Mouse (Mus musculus) neutrophil, adult 83 days (primary cell): Measurements from ENCODE around the gene Ackr4. TPM values are rescaled to one million over a fixed set of nuclear protein-coding genes. Genes with fewer than 3 reads are reported as not detected.

ENCODE experiments used
- total RNA-seq, 2 experiments: library from RNA; stranded (reverse); gene quantifications; one replicate each; pipeline ENCODE4 v1.2.4; 2023

The Ackr4 gene
- under 1 TPM in 1 of 2 experiments, not detected in 1; 0.24 TPM for total RNA-seq

DNA sequence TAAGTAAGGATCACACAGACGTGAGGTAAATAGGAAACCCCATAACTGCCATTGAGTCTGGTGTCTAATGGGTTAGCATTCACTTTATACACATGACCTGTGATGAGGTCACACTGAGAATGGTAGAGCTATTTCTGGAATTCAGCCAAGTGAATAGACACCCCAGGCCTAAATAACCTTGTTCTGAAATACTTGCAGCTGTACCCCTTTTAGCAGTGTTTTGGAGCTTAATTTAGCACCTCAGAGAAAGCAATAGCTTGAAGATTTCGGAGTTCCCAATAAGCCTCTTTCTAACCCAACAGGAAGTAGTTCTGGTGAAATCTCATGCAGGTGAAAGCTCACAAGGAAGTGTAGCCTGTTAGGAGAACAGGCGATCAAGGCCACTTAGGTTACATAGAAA lies at the start of gene Ackr4:
Gene Ackr4, minus strand, starts transcription at position 101 of the 400 bp plus-strand sequence.

DNA sequence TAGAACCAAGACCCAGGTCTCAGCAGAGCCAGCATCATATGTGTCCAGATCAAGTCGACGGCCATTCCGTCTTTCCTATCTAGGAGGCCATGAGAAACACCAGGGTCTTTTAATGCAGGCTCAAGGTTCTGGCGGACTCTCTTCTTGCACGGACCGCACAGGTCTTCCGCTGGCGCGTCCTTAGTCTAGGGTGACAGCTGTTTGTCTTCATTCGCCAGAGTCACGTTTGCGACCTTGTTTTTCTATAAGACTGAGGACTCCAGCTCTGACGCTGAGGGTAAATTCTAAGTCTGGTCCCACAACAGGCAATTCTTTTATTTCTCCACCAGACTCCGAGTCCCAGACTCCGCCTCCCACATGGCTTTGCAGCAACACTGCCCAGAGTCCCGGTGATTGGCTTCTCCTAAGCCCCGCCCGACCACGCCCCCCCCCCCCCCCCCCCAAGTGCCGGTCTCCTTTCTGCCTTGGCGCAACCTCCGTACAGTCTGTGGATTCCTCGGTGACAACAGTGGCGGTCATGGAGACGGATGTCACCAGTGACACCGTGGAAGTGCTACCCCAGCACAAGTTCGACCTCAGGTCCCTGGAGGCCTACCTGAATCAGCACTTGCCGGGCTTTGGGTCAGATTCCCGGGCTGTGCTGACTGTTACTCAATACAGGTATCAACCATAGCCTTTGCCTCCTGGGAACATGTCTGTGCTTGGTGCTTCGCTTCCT lies 63.3 kb downstream of the Ackr4 start, which contains the start of gene Acad11:
Gene Acad11, plus strand, starts transcription at position 134 of the 718 bp plus-strand sequence.

DNA sequence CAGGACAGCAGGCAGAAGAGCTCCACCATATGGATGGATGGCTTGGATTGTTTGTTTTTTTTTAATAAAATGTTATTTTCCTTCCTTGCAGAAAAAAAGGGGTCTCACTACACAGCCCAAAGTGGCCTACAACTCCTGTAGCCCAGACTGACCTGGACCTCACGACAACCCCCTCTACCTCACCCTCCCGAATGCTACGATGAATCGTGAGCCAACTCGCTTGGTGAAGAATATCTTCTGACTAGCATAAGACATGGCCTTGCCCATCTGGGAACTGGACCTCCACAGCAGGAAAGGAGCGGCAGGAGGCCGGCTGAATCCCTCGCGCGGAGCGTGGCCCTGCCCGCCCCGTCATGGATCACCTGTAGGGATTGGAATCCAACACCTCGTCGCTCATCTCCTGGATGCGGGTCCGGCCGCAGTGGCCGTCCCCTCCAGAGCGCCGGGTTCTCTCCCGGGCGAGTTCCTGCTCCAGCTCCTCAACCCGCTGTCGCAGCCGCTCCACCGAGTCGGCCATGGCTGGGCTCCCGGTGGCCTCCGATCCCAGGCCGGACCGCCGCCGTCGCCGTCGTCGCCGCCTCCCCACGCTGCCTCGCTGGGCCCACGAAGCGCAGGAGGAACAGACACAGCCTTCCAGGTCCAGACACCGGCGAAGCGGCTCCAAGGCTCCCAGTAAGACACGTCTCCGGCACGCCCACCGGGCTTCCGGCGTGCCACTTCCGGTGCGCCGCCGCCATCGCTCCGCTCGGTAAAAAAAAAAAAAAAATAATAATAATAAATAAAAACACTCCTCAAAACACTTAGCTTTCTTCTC lies 64.1 kb downstream of the Ackr4 start, which contains the start of gene Uba5:
Gene Uba5, minus strand, starts transcription at position 705 of the 814 bp plus-strand sequence.

DNA sequence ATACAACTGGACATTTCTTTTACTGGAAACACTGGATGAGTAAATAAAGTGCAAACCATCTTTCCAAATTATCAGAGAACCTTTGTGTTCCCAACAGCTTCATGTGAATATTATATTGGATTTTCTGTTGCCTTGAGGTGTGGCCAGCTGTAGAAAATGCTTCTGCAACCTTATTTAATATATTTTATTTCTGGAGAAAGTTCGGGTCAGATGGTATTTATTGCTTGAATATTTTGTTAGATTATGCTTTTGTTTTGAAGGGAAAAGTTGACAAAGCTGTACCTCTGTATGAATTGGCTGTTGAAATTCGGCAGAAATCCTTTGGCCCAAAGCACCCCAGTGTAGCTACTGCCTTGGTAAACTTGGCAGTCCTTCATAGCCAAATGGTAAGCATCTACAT lies 86.4 kb downstream of the Ackr4 start, which contains the start of gene Gm28305:
Gene Gm28305, plus strand, starts transcription at position 301 of the 400 bp plus-strand sequence.

Other genes with a start within 250 kb of the Ackr4 start
- 1 to 10 TPM; 2.0 to 2.4 TPM for gene Nphp3, start 124.4 kb downstream of the Ackr4 start, total RNA-seq
- not detected for gene Gm28305, start 86.3 kb downstream of the Ackr4 start, total RNA-seq
- gene Uba5, start 63.8 kb downstream of the Ackr4 start, total RNA-seq: 10 to 100 TPM; 16.0 to 18.2 TPM
- 10 to 100 TPM; 19.4 to 20.9 TPM for gene Acad11, start 63.6 kb downstream of the Ackr4 start, total RNA-seq
- 10 to 100 TPM; 57.3 to 60.8 TPM for gene Dnajc13, start 136.0 kb upstream of the Ackr4 start, total RNA-seq
- gene Acpp, start 210.8 kb upstream of the Ackr4 start, total RNA-seq: 10 to 100 TPM; 55.3 to 65.3 TPM